Mouse (Mus musculus) cortical plate, adult 2 months (tissue): ENCODE results near the gene Arid5b. TPM values are rescaled to one million over a fixed set of nuclear protein-coding genes. Genes with fewer than 3 reads are reported as not detected.
A peak's percentile ranks its signal among the peaks of the same experiment; 100 is the strongest.

Source experiments
- H3K27ac ChIP-seq: fragments of 200-500 bp; 2 replicates; pipeline ENCODE4 v1.5.1; 2012; ENCODE audit warnings: low read length, control low read depth, inconsistent platforms; ENCODE audit not compliant: insufficient read depth
- H3K4me1 ChIP-seq: fragments of 200-500 bp; 2 replicates; pipeline ENCODE4 v1.6.1; 2011; ENCODE audit warnings: low read length; ENCODE audit not compliant: control insufficient read depth, insufficient read depth
- H3K4me3 ChIP-seq: fragments of 200-500 bp; 2 replicates; pipeline ENCODE4 v1.5.1; 2011; ENCODE audit warnings: mild to moderate bottlenecking, low read length, control low read depth; ENCODE audit not compliant: insufficient read depth
- CTCF ChIP-seq: fragments of 200-500 bp; IDR thresholded peaks from 2 replicates; pipeline ENCODE4 v1.5.1; 2011; ENCODE audit warnings: mild to moderate bottlenecking, control low read depth, low read length; ENCODE audit not compliant: insufficient read depth; ENCODE audit errors: extremely low read depth
- POLR2A ChIP-seq: fragments of 200-500 bp; IDR thresholded peaks from 2 replicates; pipeline ENCODE4 v1.6.1; 2011; ENCODE audit warnings: mild to moderate bottlenecking, low read length, control low read depth; ENCODE audit not compliant: insufficient read depth; ENCODE audit errors: extremely low read depth
- polyA plus RNA-seq: library from polyadenylated mRNA; depleted of rRNA; stranded (reverse); fragments of >200 nt; gene quantifications from 2 replicates; pipeline ENCODE4 v1.2.3, GENCODE M21; 2012

Arid5b gene
- polyA plus RNA-seq, 1 experiment, result 11.7 TPM

DNA sequence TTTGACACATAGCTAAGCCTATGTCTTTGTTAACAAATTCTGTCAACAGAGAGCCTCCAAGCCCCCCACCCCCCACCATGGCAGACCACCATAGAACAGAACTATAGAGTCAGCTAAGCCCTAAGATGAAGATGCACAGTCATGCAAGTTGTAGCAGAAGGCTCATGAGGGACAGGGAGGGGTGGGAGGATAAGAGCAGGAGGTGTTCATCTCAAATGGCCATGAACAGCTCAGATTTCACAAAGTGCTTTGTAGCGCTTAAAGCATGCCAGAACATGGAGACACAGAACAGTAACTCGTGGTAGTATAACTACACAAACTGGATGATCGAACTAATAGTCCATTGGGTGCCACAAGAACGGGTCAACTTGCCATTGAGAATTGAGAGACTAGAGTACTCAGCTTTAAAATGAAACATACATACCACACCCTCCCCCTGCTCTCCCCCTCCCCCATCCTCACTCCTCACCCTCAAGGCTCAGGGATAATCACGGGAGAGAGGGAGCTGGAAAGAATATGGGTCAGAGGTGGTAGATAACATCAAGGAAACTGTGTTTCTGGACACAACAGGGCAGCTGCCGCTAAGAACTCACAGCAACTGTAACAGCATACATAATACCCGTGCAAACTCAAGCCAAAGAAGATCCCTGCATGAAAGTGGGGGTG lies 25.0 kb downstream of the Arid5b start:
- H3K4me1 ChIP-seq, result peaks cover 2% of the 10 kb centered on the region; the same call in 1 of the 2 replicates
- TF ChIP-seq POLR2A (no peak), CTCF (no peak)
- H3K4me3 ChIP-seq, result no peak overlapping the region
- no peak overlapping the region for H3K27ac ChIP-seq

DNA sequence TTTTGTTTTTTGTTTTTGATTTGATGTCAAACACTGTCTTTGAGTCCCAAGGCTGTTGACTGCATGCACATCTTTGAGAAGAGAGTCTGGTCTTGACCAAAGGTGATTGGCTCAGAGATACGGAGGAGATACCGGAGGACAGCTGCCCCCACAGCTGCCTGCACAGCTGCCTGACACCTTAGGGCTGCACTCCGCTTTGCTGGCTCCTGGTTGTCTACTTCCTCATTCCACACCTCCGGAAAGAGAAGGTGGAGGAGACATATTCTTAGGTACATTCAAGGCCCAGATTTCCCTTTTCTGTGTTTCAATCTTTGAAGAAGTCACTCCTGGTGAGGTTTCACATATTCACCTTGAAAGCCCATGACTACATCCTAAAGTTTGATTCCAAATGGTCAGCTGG lies 25.9 kb downstream of the Arid5b start:
- H3K4me1 ChIP-seq, result peaks cover 2% of the 10 kb centered on the region; the same call in 1 of the 2 replicates

DNA sequence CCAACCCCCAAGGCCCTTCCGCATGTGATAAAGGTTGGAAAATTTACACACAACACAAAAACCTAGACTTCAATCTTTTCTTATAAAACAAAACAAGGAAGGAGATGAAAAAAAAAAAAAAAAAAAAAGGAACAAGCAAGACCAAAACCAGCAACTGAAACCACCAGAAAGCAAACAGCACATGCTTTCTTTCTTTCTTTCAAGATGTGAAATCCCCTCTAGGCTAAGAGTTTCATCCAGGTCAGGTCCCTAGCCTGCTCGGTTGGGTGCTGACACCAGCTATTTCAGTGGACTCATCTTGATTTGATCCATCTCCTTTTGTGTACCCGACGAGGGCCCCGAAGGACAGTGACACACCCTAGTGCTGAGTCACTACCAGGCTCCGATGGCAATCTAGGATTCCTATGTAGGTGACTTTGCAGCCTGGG lies 29.2 kb downstream of the Arid5b start:
- Histone ChIP-seq H3K27ac (no peak overlapping the region; the same call in 1 of the 2 replicates), H3K4me3 (no peak overlapping the region), H3K4me1 (peaks cover 3% of the 10 kb centered on the region; the same call in 1 of the 2 replicates)
- no peak for TF ChIP-seq POLR2A
- TF ChIP-seq CTCF, result no peak

More for the DNA sequence above, 25.9 kb downstream of the Arid5b start:
- no peak overlapping the region for H3K27ac ChIP-seq
- TF ChIP-seq CTCF (no peak), POLR2A (no peak)
- H3K4me3 ChIP-seq, result no peak overlapping the region

DNA sequence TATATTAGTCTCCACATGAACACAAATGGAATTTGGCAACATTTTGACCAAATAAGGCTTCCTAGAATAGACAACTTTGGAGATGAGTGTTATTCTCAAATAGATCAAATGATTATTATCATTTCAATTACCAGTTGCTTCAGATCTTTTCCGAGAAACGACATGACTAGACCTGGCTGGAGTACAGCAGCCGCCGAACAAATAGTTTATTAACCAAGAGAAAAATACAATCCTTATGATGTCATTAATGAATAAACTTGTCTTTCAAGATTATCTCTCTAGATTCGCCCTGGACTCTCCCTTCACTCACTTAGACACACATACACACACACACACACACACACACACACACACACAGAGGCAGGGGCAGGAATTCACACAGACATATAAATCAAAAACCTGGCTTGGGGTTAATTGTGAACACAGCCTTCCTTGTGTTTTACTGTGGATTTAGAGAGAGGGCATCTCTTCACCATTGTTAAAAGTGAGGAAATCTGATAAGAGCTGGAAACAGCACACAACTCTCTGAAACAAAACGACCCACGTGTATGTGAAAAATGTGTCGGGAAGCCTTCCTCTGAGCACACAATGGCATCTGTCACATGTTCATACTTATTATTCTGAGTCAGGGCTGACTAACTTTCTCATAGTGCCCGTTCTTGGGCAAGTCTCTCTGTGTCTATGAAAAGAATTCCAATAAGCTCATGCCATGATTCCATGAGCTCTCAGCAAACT lies 30.1 kb downstream of the Arid5b start:
- TF ChIP-seq POLR2A (no peak), CTCF (no peak)
- Histone ChIP-seq H3K4me1 (peaks cover 3% of the 10 kb centered on the region; the same call in 1 of the 2 replicates), H3K4me3 (no peak overlapping the region), H3K27ac (peak overlapping the region; percentile 29; the same call in 1 of the 2 replicates)

DNA sequence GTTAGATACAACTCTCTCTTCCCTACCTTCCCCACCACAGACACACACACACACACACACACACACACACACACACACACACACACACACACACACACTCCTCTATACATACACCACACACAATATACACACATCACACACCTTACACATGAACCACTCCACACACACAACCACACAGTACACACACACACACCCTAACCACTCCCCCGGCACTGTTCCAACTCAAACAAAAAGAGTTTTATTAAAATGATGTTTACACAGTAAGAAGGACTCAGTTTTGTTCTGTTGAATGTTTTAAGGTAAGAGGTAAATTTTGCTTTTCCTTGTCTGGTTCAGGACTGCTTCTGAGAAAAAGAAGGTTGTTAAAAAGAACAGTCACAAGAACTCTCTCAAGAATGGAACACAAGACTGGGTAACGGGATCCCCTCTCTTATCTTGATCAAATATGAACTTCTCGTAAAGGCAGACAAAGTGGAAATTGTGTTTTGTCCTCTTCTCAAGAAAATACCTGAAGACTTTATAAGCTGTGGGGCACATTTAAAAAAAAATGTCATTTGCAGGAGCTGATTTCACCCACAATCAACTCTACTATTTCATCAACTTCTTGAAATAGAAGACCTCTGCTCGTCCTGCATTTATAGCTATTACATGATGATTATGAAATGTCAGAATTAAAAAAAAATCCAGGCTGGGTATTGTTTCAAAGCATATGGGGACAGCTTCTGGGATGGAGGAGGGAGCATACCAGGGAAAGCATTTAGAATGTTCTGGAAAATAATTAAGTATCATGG lies 30.9 kb downstream of the Arid5b start:
- no peak overlapping the region for H3K4me3 ChIP-seq
- H3K4me1 ChIP-seq, result peaks cover 3% of the 10 kb centered on the region; the same call in 1 of the 2 replicates
- TF ChIP-seq POLR2A (no peak), CTCF (no peak)
- no peak overlapping the region for H3K27ac ChIP-seq

DNA sequence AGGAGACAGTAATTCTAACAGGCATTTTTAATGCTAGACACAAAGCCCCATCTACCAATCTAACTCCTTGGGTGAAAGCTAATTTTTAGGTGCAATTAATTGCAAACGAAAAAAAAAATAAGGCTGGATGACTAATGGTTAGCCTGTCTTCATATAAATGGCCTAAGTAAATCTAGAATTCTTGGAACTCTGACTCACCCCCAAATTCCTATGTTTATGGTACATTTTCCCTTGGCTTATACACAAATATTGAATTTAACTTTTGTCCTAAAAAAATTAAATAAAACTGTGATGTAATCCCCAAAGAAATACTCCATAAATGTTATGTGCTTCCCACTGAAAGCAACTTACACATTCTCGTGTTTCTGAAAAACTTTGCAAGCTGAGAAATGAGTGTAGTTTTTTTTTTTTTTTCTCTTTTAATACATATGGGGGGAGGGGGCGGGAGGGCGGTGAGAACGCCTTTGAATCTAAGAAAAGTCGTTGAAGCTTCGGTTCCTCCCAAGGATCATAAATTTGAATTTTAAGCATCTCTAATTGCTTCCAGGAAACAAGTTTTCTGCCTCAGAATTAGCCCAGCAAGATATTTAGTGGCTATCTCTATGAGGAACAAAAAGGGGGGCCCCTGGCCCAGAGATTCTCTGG lies 31.8 kb downstream of the Arid5b start:
- TF ChIP-seq CTCF (no peak), POLR2A (no peak)
- Histone ChIP-seq H3K4me1 (peaks cover 3% of the 10 kb centered on the region; the same call in 1 of the 2 replicates), H3K27ac (no peak overlapping the region), H3K4me3 (no peak overlapping the region)

DNA sequence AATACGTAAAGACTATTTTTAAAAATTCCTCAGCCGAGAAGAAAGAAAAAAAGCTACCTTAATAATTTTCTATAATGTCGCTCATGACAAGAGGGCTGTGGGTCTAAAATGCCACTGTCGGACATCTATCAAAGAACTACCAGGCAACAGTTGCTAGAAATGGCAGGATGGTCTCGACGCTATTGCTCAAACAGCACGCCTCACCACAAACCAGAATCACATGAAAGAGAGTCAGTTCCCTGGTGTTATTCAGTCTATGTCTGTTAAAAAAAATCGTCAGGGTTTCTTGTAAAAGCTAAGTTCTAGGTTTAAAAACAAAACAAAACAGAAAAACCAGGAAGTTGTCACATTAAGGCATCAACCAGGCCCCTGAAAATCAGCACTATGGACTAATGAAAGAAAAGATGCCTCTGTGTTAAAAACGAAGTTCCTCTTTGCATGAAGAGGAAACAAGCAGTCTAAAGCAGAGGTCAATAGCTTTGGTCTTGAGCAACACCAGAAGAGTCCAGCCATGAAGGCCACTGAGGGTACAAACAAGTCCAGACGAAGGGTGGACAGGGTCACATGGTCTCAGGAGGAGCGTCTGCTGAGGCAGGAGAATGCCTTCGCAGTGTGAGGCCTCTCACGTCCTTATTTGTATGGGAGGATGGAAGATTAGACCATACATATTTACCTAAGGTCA lies 37.6 kb downstream of the Arid5b start:
- no peak overlapping the region for H3K27ac ChIP-seq
- H3K4me1 ChIP-seq, result no peaks in the 10 kb centered on the region
- TF ChIP-seq POLR2A (no peak), CTCF (no peak)
- no peak overlapping the region for H3K4me3 ChIP-seq

DNA sequence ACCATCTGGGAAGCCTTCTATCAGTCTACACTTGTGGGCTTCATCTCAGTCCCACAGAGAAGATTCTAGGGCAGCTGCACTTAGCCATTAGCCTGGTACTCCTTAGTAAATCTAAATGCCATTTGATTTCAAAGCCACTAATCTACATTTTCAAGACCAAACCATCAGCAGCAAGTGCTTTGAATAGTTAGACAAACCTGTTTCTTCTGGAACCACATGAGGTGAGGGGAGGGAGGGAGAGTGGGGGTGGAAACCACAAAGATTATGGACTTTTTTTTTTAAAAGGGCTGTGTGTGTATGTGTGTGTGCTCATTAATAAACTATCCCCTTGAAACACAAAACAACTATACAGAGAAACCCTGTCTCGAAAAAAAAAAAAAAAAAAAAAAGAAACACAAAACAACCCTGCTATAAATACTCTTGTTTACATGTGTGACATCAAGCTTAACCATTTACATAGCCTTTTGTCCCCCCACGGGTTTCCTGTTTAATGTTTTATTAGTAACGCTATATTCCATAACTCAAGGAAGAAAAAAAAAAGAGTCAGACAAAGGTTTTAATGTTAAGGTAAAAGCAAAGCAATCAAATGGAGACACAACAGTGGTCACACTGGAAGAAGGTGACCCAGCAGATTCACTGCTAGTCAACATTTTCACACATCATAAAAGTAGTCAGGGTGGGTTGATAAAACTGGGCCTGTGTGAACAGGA lies 38.3 kb downstream of the Arid5b start:
- TF ChIP-seq CTCF, result no peak
- TF ChIP-seq POLR2A, result no peak
- no peak overlapping the region for H3K4me3 ChIP-seq
- no peaks in the 10 kb centered on the region for H3K4me1 ChIP-seq
- no peak overlapping the region for H3K27ac ChIP-seq
